Mouse (Mus musculus): ENCODE results near the gene Gmeb1.
"Not testable (repeated sequence)": the region's sequence is repeated elsewhere in the genome, so short reads cannot be mapped to it uniquely, and the experiment has no call there.

The Gmeb1 gene

GRCm38 (mm10) chr4:132222001-132222400, 39.4 kb downstream of the Gmeb1 start:
- in situ Hi-C loops (cut with MseI, MboI): not testable (repeated sequence)

GRCm38 (mm10) chr4:132218439-132218838, 43.0 kb downstream of the Gmeb1 start:
- in situ Hi-C loops (cut with MseI, MboI): not testable (repeated sequence)

GRCm38 (mm10) chr4:132217781-132218180, 43.6 kb downstream of the Gmeb1 start:
- in situ Hi-C loops (cut with MseI, MboI): no loop called here

GRCm38 (mm10) chr4:132216602-132217001, 44.8 kb downstream of the Gmeb1 start:
- in situ Hi-C loops (cut with MseI, MboI): no loop called here

- in situ Hi-C loops (cut with MseI, MboI): no loop called here
Observed at GRCm38 (mm10) chr4:132214847-132215246, 46.6 kb downstream of the Gmeb1 start.

GRCm38 (mm10) chr4:132211953-132212734, 49.3 kb downstream of the Gmeb1 start, which contains the start of gene Ythdf2:
TSS of gene Ythdf2 (minus strand) at chr4:132212303.
- in situ Hi-C loops (cut with MseI, MboI): no loop called here

GRCm38 (mm10) chr4:132211091-132211942, 50.1 kb downstream of the Gmeb1 start:
- in situ Hi-C loops (cut with MseI, MboI): no loop called here

GRCm38 (mm10) chr4:132210325-132210724, 51.1 kb downstream of the Gmeb1 start:
- in situ Hi-C loops (cut with MseI, MboI): no loop called here

GRCm38 (mm10) chr4:132209299-132209698, 52.1 kb downstream of the Gmeb1 start:
- in situ Hi-C loops (cut with MseI, MboI): no loop called here

- in situ Hi-C loops (cut with MseI, MboI): no loop called here
Observed at GRCm38 (mm10) chr4:132207280-132207679, 54.1 kb downstream of the Gmeb1 start.

- in situ Hi-C loops (cut with MseI, MboI): no loop called here
Observed at GRCm38 (mm10) chr4:132198771-132199170, 62.6 kb downstream of the Gmeb1 start.

GRCm38 (mm10) chr4:132198285-132198712, 63.1 kb downstream of the Gmeb1 start:
- in situ Hi-C loops (cut with MseI, MboI): no loop called here

GRCm38 (mm10) chr4:132194975-132195374, 66.4 kb downstream of the Gmeb1 start:
- in situ Hi-C loops (cut with MseI, MboI): no loop called here

- in situ Hi-C loops (cut with MseI, MboI): no loop called here
Observed at GRCm38 (mm10) chr4:132194373-132194772, 67.0 kb downstream of the Gmeb1 start.

- in situ Hi-C loops (cut with MseI, MboI): no loop called here
Observed at GRCm38 (mm10) chr4:132187826-132188401, 73.5 kb downstream of the Gmeb1 start.

GRCm38 (mm10) chr4:132183162-132183561, 78.2 kb downstream of the Gmeb1 start:
- in situ Hi-C loops (cut with MseI, MboI): no loop called here

GRCm38 (mm10) chr4:132181721-132182658, 79.4 kb downstream of the Gmeb1 start:
- in situ Hi-C loops (cut with MseI, MboI): no loop called here

- in situ Hi-C loops (cut with MseI, MboI): no loop called here
Observed at GRCm38 (mm10) chr4:132180710-132181109, 80.7 kb downstream of the Gmeb1 start.

GRCm38 (mm10) chr4:132178630-132179059, 82.8 kb downstream of the Gmeb1 start:
- in situ Hi-C loops (cut with MseI, MboI): loop anchor here (5.0 to 10.0 kb wide), 2 partner anchors 76 to 94 kb away; no protein-coding TSS in a partner anchor

- in situ Hi-C loops (cut with MseI, MboI): loop anchor here (5.0 to 10.0 kb wide), 2 partner anchors 74 to 92 kb away; no protein-coding TSS in a partner anchor
Observed at GRCm38 (mm10) chr4:132176474-132176873, 84.9 kb downstream of the Gmeb1 start.

All from mouse trophoblast stem cell (cell line).